Mouse (Mus musculus) lung, adult 2 months (tissue): ENCODE results near the gene Tango2.

Source experiments
- CTCF ChIP-seq: fragments of 200-500 bp; IDR thresholded peaks from 2 replicates; pipeline ENCODE4 v1.5.1; 2011; ENCODE audit warnings: mild to moderate bottlenecking, low read length, control low read depth; ENCODE audit not compliant: insufficient read depth
- POLR2A ChIP-seq: fragments of 200-500 bp; IDR thresholded peaks from 2 replicates; pipeline ENCODE4 v1.6.1; 2011; ENCODE audit warnings: low read depth, mild to moderate bottlenecking, control low read depth, low read length, borderline replicate concordance; ENCODE audit errors: extremely low read depth

GRCm38 (mm10) chr16:18384211-18384610, 36.3 kb upstream of the Tango2 start:
- no peak for TF ChIP-seq CTCF
- no peak for TF ChIP-seq POLR2A
